ENCODE assay signal across 9 mouse cellular contexts in genomic region chr17:66510221-66510683, GRCm38 (mm10). TPM values are rescaled to one million over a fixed set of nuclear protein-coding genes. Genes with fewer than 3 reads are reported as not detected.
DNase-seq lines count a peak whose midpoint lies in the region; ATAC-seq lines count a peak whose summit lies in the region.
"Had no signal": no experiment of that assay in that cellular context is flagged by ENCODE, and none has a peak within 500 bp of the region (broad histone marks: within the 10 kb centered on the region; RNA-seq: fewer than 3 reads in every experiment).

No protein-coding gene starts in this region.

- ATAC-seq in embryonic facial prominence, embryonic 12.5 days (ENCODE audit: insufficient number of reproducible peaks, insufficient read depth, low FRiP score, low TSS enrichment): no peak
- ATAC-seq in hindbrain, embryonic 16.5 days: peak; percentile 74

- H3K27ac ChIP-seq in embryonic facial prominence, embryonic 12.5 days: peak overlapping the region; percentile 23; the same call in 1 of the 2 replicates
- H3K27ac ChIP-seq in hindbrain, embryonic 16.5 days (ENCODE audit: low read depth, low read length): peak overlapping the region; percentile 20; the same call in 1 of the 2 replicates
- H3K27ac ChIP-seq: midbrain, embryonic 12.5 days had no signal

- H3K4me2 ChIP-seq in embryonic facial prominence, embryonic 12.5 days (replicated peaks): no peak overlapping the region
- H3K4me2 ChIP-seq in hindbrain, embryonic 16.5 days (ENCODE audit: low read length): no peak overlapping the region
- H3K4me2 ChIP-seq: midbrain, embryonic 12.5 days had no signal

- H3K27me3 ChIP-seq in embryonic facial prominence, embryonic 12.5 days: no peaks in the 10 kb centered on the region
- no peaks in the 10 kb centered on the region for H3K27me3 ChIP-seq in hindbrain, embryonic 16.5 days (replicated peaks; ENCODE audit: control insufficient read depth, insufficient read depth, low read length)
- H3K27me3 ChIP-seq: midbrain, embryonic 12.5 days had no signal

- peaks cover 21% of the 10 kb centered on the region for H3K36me3 ChIP-seq in embryonic facial prominence, embryonic 12.5 days
- peaks cover 5% of the 10 kb centered on the region for H3K36me3 ChIP-seq in hindbrain, embryonic 16.5 days (ENCODE audit: control insufficient read depth, insufficient read depth, low read length)

- H3K4me1 ChIP-seq in embryonic facial prominence, embryonic 12.5 days: 0 out of 2 replicates have a peak, but pooled peaks cover 14% of the 10 kb centered on the region
- peaks cover 6% of the 10 kb centered on the region for H3K4me1 ChIP-seq in hindbrain, embryonic 16.5 days (ENCODE audit: control insufficient read depth, insufficient read depth, low read depth, low read length)

- H3K9me3 ChIP-seq in embryonic facial prominence, embryonic 12.5 days: no peaks in the 10 kb centered on the region
- no peaks in the 10 kb centered on the region for H3K9me3 ChIP-seq in hindbrain, embryonic 16.5 days (ENCODE audit: control insufficient read depth, low read length)
- H3K9me3 ChIP-seq: midbrain, embryonic 12.5 days had no signal

- WGBS in embryonic facial prominence, embryonic 12.5 days: 58% methylated on average over 10 of the region's 10 CpGs
- 39% methylated on average over 10 of the region's 10 CpGs for WGBS in hindbrain, embryonic 16.5 days

- no peak overlapping the region for H3K4me3 ChIP-seq in embryonic facial prominence, embryonic 12.5 days
- H3K4me3 ChIP-seq in hindbrain, embryonic 16.5 days (ENCODE audit: low read length): no peak overlapping the region
- H3K4me3 ChIP-seq: midbrain, embryonic 12.5 days had no signal

- no peak overlapping the region for H3K9ac ChIP-seq in embryonic facial prominence, embryonic 12.5 days
- no peak overlapping the region for H3K9ac ChIP-seq in hindbrain, embryonic 16.5 days (ENCODE audit: low read depth, low read length)
- H3K9ac ChIP-seq: midbrain, embryonic 12.5 days had no signal

- intact Hi-C loops in left cerebral cortex, postnatal 36 days (cut with DNase I): no loop called here

- peak; percentile 37 for DNase-seq in urinary bladder, postnatal 14 days (ENCODE audit: low spot score)
- DNase-seq in urinary bladder, adult 18-20 months (ENCODE audit: low spot score in 2 of 2): no peak
- peak; percentile 51 for DNase-seq in lung, postnatal 25 days (ENCODE audit: low spot score)
- DNase-seq in left cerebral cortex, postnatal 36 days (ENCODE audit: low spot score in 2 of 2): no peak
- DNase-seq in spleen, adult 12 weeks (ENCODE audit: low spot score): no peak
- no peak for DNase-seq in urinary bladder, adult 2 months (ENCODE audit: low spot score)

RNA-seq across cellular contexts. Expression of gene Rab12, which starts 9.3 kb away (rescaled TPM):
- polyA plus RNA-seq in embryonic facial prominence, embryonic 12.5 days (2016; fragmentation: Nextera tagmentation; extraction: Ambion mirVana): 56.4 and 59.9 TPM in 2 replicates
- 23.8 and 69.7 TPM in 2 replicates for polyA plus RNA-seq in hindbrain, embryonic 16.5 days (2015; fragmentation: Nextera tagmentation; extraction: Ambion mirVana)
- 100 to 1,000 TPM; 119 to 121 TPM for total RNA-seq in left cerebral cortex, postnatal 36 days (2021)
- 102 and 105 TPM in 2 replicates for polyA plus RNA-seq in urinary bladder, adult 2 months (2012; rRNA removed)

Comparison
In these comparisons a context has a peak if more than half of its experiments do, and no peak if none do; other contexts are left out.
1. DNase-seq: peak in urinary bladder, postnatal 14 days (single experiment) and lung, postnatal 25 days (single experiment); none in urinary bladder, adult 18-20 months (0 of 2), left cerebral cortex, postnatal 36 days (0 of 2), spleen, adult 12 weeks (single experiment) and urinary bladder, adult 2 months (single experiment).